Mouse (Mus musculus) forebrain, postnatal 0 days (tissue): ENCODE results near the gene Actn1. TPM values are rescaled to one million over a fixed set of nuclear protein-coding genes. Genes with fewer than 3 reads are reported as not detected.
A peak's percentile ranks its signal among the peaks of the same experiment; 100 is the strongest.

Source experiments
- ATAC-seq: fragments of 200-750 bp; cut with Nextera tagmentation; 2 replicates; pipeline ENCODE4 v1.8.0; 2017; ENCODE audit warnings: mild to moderate bottlenecking, moderate library complexity
- DNase-seq: peaks from one replicate; pipeline ENCODE4 v3.0.0-alpha.2; 2015
- H3K27ac ChIP-seq: fragments of 300-500 bp; sonication (generic); 2 replicates; pipeline ENCODE4 v1.5.1; 2014; ENCODE audit warnings: low read depth, mild to moderate bottlenecking, antibody characterized with exemption, low read length, moderate library complexity, mixed read lengths
- H3K27me3 ChIP-seq: fragments of 300-500 bp; sonication (generic); 2 replicates; pipeline ENCODE4 v1.6.1; 2014; ENCODE audit warnings: mild to moderate bottlenecking, low read length, mixed read lengths; ENCODE audit not compliant: insufficient read depth
- H3K36me3 ChIP-seq: fragments of 300-500 bp; sonication (generic); 2 replicates; pipeline ENCODE4 v1.6.1; 2014; ENCODE audit warnings: mild to moderate bottlenecking, moderate library complexity; ENCODE audit not compliant: insufficient read depth
- H3K4me1 ChIP-seq: fragments of 300-500 bp; sonication (generic); 2 replicates; pipeline ENCODE4 v1.6.1; 2014; ENCODE audit warnings: antibody characterized with exemption; ENCODE audit not compliant: insufficient read depth
- H3K4me2 ChIP-seq: fragments of 300-500 bp; sonication (generic); 2 replicates; pipeline ENCODE4 v1.6.1; 2014; ENCODE audit warnings: low read depth, mild to moderate bottlenecking, moderate library complexity
- H3K4me3 ChIP-seq: fragments of 300-500 bp; sonication (generic); 2 replicates; pipeline ENCODE4 v1.5.1; 2014; ENCODE audit warnings: low read depth, low read length, mixed read lengths
- H3K9ac ChIP-seq: fragments of 300-500 bp; sonication (generic); 2 replicates; pipeline ENCODE4 v1.6.1; 2014; ENCODE audit warnings: mild to moderate bottlenecking
- H3K9me3 ChIP-seq: fragments of 300-500 bp; sonication (generic); 2 replicates; pipeline ENCODE4 v1.6.1; 2016; ENCODE audit warnings: low read length
- CTCF ChIP-seq: sonication (generic); IDR thresholded peaks from 2 replicates; pipeline ENCODE4 v1.5.1; 2016; ENCODE audit warnings: antibody characterized with exemption, control low read depth, low read depth
- WGBS: fragments of 180-500 bp; shearing (Covaris S2); extraction: QIAGEN DNeasy Blood & Tissue Kit; methylation state at CpG from one replicate; pipeline ENCODE4 v1.1.7; 2014; 5-methylcytosine and 5-hydroxymethylcytosine counted together
- polyA plus RNA-seq: library from polyadenylated mRNA; unstranded; fragments of >200 nt; fragmentation: Nextera tagmentation; extraction: Ambion mirVana; gene quantifications from 2 replicates; pipeline ENCODE4 v1.2.1, GENCODE M21; 2015
- total RNA-seq: library from RNA; depleted of rRNA; stranded (reverse); fragments of >200 nt; gene quantifications from 2 replicates; pipeline ENCODE4 v1.2.3, GENCODE M21; 2014; rRNA removed

Gene Actn1
- total RNA-seq = 15.4 and 19.1 TPM in 2 replicates
- 4.9 and 6.7 TPM in 2 replicates for polyA plus RNA-seq

- H3K27me3 ChIP-seq = no peaks in the 10 kb centered on the region
- no peaks in the 10 kb centered on the region for H3K9me3 ChIP-seq
- ATAC-seq (peak; percentile 95), DNase-seq (peak; percentile 95)
- H3K9ac ChIP-seq = peak within 1 kb of the TSS; percentile 80
- under 1% methylated on average over 43 of the region's 55 CpGs for WGBS
- 0 out of 2 replicates have a peak, but pooled peaks cover 3% of the 10 kb centered on the region for H3K4me1 ChIP-seq
- H3K4me3 ChIP-seq = peak within 1 kb of the TSS; percentile 85
- TF ChIP-seq CTCF = peak; percentile 30; the same call in 1 of the 2 replicates
- H3K27ac ChIP-seq = peak within 1 kb of the TSS; percentile 89
- H3K36me3 ChIP-seq = no peaks in the 10 kb centered on the region
- H3K4me2 ChIP-seq = peak within 1 kb of the TSS; percentile 93
Observed at GRCm38 (mm10) chr12:80260056-80260743, at the start of gene Actn1. Gene Actn1 (minus strand): TSS chr12:80260371.

DNA sequence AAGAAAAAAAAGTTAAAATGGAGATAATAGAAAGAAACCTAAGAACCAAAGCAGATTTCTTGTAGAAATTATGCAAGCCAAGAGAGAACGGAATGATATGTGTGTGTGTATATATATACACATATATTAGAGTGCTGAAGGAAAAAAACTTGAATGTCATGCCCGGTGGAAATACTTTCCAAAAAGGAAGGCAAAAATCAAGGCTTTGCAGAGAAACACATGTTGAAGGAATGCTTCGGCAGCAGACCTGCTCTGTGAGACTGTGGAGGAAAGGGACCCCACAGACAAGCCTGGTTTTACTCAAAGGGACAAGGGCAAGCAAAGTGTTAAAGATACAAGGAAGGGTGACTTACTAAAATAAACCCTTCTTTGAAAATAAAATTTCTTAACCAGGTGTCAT lies 47.4 kb upstream of the Actn1 start:
- H3K36me3 ChIP-seq = no peaks in the 10 kb centered on the region
- no peak overlapping the region for H3K9ac ChIP-seq
- no peak overlapping the region for H3K4me3 ChIP-seq
- H3K4me1 ChIP-seq = no peaks in the 10 kb centered on the region
- WGBS = 74% methylated on average over 3 of the region's 3 CpGs
- no peak for TF ChIP-seq CTCF
- no peaks in the 10 kb centered on the region for H3K27me3 ChIP-seq
- H3K27ac ChIP-seq = no peak overlapping the region
- no peak overlapping the region for H3K4me2 ChIP-seq
- DNase-seq = no peak
- no peaks in the 10 kb centered on the region for H3K9me3 ChIP-seq
- no peak for ATAC-seq

GRCm38 (mm10) chr12:80304518-80304917 lies 44.3 kb upstream of the Actn1 start:
- no peaks in the 10 kb centered on the region for H3K36me3 ChIP-seq
- WGBS = 85% methylated on average over 3 of the region's 3 CpGs
- DNase-seq (no peak), ATAC-seq (no peak)
- H3K9ac ChIP-seq = no peak overlapping the region
- H3K4me2 ChIP-seq = no peak overlapping the region
- H3K9me3 ChIP-seq = no peaks in the 10 kb centered on the region
- TF ChIP-seq CTCF = no peak
- no peaks in the 10 kb centered on the region for H3K4me1 ChIP-seq
- no peak overlapping the region for H3K4me3 ChIP-seq
- H3K27me3 ChIP-seq = no peaks in the 10 kb centered on the region
- no peak overlapping the region for H3K27ac ChIP-seq

DNA sequence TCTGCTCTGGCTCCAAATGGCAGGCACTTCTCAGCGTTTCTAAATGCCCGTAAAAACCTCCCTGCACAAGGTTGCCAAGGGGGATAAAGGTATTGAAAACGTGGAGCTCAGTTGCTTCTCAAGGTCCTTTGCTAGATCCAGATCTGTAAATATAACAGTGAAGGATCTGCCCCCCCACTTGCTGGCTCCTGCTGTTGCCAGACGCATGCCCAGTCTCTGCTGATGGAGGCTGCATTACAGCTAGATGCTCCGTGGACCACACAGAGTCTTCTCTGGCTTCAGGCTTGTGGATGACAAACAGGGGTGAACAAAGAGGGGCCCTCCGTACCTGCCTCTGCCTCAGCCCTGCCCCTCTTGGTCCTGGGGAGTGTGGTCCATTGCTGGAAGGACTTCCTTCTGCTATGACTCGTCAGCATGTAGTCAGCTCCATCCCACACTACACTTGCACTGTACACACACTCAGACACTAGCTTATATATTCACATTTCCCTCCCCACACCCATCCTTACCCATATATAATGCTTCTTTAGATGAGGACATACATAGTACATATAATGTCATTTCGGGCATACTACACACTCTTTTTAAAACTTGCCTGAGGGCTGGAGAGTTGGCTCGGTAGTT lies 40.8 kb upstream of the Actn1 start:
- Histone ChIP-seq H3K36me3 (no peaks in the 10 kb centered on the region), H3K9ac (no peak overlapping the region), H3K27ac (no peak overlapping the region), H3K4me3 (no peak overlapping the region), H3K4me2 (no peak overlapping the region), H3K9me3 (no peaks in the 10 kb centered on the region), H3K27me3 (no peaks in the 10 kb centered on the region), H3K4me1 (no peaks in the 10 kb centered on the region)
- no peak for ATAC-seq
- TF ChIP-seq CTCF = no peak
- WGBS = 70% methylated on average over 9 of the region's 9 CpGs
- no peak for DNase-seq

GRCm38 (mm10) chr12:80298714-80299113 lies 38.5 kb upstream of the Actn1 start:
- Histone ChIP-seq H3K4me2 (no peak overlapping the region), H3K4me3 (no peak overlapping the region), H3K36me3 (no peaks in the 10 kb centered on the region), H3K9me3 (no peaks in the 10 kb centered on the region), H3K9ac (no peak overlapping the region), H3K27ac (no peak overlapping the region), H3K4me1 (no peaks in the 10 kb centered on the region), H3K27me3 (no peaks in the 10 kb centered on the region)
- ATAC-seq (no peak), DNase-seq (no peak)
- 82% methylated on average over 6 of the region's 6 CpGs for WGBS
- no peak for TF ChIP-seq CTCF

DNA sequence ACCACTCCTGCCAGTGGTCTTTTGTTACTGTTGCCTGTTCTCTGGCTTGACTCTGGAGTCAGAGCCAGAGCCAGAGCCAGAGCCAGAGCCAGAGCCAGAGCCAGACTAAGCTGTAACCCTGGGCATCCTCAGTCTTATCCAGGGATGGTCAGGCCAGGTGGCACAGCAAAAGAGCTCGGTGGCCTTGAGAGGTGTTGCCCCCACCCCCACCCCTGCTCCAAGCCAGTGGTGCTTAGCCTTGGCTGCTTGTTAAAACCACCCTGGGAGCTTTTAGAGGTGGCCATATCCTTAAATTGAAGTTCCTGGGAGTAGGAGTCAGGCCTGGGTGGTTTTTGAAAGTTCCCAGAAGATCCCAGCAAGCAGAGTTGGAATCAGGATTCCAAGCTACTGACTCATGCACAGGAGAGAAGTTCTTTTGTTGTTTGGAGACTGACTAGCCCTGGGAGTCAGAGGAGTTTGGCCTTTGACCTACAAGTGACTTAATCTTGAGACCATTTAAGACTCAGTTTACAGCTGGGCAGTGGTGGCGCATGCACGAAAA lies 31.8 kb upstream of the Actn1 start:
- WGBS = 58% methylated on average over 3 of the region's 3 CpGs
- no peak for TF ChIP-seq CTCF
- Histone ChIP-seq H3K4me1 (no peaks in the 10 kb centered on the region), H3K9ac (no peak overlapping the region), H3K9me3 (no peaks in the 10 kb centered on the region), H3K4me2 (no peak overlapping the region), H3K36me3 (no peaks in the 10 kb centered on the region), H3K27ac (no peak overlapping the region), H3K4me3 (no peak overlapping the region), H3K27me3 (no peaks in the 10 kb centered on the region)
- ATAC-seq (no peak), DNase-seq (no peak)

GRCm38 (mm10) chr12:80290964-80291363 lies 30.8 kb upstream of the Actn1 start:
- WGBS = 72% methylated on average over 8 of the region's 8 CpGs
- no peaks in the 10 kb centered on the region for H3K27me3 ChIP-seq
- no peak overlapping the region for H3K4me3 ChIP-seq
- no peak overlapping the region for H3K9ac ChIP-seq
- DNase-seq = no peak
- H3K4me2 ChIP-seq = no peak overlapping the region
- no peak overlapping the region for H3K27ac ChIP-seq
- ATAC-seq = peak; percentile 62; the same call in 1 of the 2 replicates
- H3K9me3 ChIP-seq = no peaks in the 10 kb centered on the region
- no peak for TF ChIP-seq CTCF
- no peaks in the 10 kb centered on the region for H3K36me3 ChIP-seq
- H3K4me1 ChIP-seq = no peaks in the 10 kb centered on the region
